Mouse (Mus musculus) adipocyte (in vitro differentiated cells): Measurements from ENCODE around the gene Rsrc2.
A peak's percentile ranks its signal among the peaks of the same experiment; 100 is the strongest.
"Not testable (repeated sequence)": the region's sequence is repeated elsewhere in the genome, so short reads cannot be mapped to it uniquely, and the experiment has no call there.

Experiments
- DNase-seq: peaks from one replicate; pipeline ENCODE4 v3.0.0-alpha.2; 2016; ENCODE audit warnings: low spot score

Rsrc2 gene

DNA sequence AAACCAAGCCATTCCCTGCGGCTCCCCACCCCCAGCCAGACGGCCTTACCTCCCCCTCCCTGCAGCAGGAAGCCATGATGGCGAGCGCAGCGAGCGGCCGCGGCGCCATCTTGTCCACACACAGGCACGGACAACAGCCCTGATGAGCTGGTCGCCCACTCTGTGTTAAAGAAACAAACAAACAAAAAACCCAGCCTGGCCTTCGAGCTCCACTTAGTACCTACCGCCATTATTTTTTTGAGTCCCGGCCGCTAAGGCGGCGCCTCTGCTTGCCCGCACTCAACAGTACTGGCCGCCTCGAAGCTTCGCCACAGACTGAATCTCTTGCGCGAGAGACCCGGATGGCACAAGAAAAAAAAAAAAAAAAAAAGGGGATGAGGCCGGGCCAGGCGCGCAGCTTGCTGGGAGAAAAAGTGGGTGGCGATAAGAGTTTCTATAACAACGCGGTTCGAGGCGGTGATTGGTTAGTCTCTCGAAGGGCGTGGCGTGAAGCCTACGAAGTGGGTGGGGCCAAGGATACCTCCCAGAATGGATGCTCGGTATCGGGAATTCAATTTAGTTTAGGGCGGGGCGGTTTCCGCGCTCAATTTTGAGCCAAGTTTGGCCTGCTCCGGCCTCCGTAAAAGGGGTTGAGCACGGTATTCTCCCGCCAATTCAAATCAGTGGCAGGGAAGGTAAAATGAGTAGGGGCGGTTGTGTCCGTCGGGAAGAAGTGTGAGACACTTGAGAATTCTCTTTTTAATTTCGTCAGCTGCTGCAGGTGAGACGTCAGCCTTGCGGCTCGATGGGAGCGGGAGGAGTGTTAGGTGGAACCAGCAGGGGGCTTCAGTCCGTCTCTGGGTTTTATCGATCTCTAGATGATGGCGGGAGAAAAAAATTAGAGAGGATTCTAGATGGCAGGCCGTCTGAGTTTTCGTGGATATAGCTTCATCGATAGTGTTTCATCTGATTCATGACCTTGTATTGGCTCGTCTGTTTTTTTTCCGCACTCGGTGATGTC lies at the start of gene Rsrc2, which contains the start of gene Kntc1:
Gene Rsrc2, minus strand, starts transcription at position 350 of the 1,000 bp plus-strand sequence.
Gene Kntc1, plus strand, starts transcription at position 652 of the 1,000 bp plus-strand sequence.
- DNase-seq, result peak; percentile 100

DNA sequence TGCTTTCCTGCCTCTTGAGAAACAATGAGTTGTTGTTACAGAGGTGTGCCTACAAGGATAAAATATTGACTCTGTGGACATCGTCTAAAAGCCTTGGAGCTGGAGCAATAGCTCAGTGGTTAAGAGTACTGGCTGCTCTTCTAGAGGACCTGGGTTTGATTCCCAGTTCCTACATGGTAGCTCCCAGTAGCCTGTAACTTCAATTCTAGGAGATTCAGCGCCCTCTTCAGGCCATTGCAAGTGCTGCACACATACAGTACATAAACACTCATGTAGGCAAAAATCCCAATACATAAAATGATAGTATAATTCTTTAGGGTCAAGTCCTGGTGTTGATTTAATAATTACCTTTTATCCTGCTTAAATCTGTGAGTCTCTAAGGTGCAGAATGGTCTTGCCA lies 43.9 kb upstream of the Rsrc2 start:
- DNase-seq, result no peak

DNA sequence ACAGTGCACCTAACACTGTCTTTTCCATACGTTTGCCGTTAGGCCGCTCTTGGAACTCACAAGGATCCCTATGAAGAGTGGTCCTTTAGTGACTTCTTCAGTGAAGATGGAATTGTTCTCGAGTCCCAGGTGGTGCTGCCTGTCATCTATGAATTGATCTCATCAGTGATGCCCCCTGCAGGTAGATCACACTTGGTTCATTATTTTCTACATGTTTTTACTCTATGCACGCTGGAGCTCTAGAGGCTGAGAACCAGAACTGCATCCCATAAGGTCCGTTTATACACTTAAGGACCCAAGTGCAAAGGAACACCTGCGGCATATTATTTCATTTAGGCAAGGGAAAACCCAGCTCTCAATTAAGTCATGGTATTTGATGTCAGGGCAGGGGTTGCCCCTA lies 39.8 kb upstream of the Rsrc2 start:
- no peak for DNase-seq

DNA sequence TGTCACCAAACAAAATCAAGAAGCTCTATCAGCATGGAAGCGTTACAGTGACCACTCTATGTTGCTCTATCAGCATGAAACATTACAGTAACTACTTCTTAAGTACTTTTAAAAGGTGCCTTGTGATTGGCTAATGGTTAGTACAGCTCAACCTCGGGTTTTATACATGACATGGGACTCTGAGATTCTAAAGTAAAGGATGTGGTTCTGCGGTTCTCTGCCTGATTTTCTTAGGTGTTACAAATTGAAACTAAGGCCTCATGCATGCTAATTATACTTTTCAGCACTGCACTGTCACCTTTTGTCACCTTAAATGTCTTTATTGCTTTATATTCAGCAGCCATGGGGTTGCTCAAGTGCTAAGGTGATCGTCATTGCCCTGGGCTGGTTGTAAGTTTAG lies 32.6 kb upstream of the Rsrc2 start:
- no peak for DNase-seq

DNA sequence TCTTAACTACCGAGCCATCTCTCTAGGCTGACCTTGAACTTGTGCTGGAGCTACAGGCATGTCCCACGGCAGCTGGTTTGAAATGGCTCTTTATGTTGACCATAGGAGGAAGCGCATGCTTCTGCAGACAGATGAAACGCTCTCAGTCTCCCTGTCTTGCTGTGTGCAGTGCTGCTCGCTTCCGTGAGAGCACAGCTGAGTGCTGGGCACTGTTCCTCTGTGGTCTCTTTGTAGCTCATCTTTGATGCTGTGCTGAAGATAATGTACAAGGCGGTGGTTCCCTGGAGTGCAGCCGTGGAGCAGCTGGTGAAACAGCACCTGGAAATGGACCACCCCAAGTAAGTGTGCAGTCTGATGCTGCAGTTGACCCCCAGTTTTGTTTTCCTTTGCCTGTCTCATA lies 31.5 kb upstream of the Rsrc2 start:
- DNase-seq, result no peak

DNA sequence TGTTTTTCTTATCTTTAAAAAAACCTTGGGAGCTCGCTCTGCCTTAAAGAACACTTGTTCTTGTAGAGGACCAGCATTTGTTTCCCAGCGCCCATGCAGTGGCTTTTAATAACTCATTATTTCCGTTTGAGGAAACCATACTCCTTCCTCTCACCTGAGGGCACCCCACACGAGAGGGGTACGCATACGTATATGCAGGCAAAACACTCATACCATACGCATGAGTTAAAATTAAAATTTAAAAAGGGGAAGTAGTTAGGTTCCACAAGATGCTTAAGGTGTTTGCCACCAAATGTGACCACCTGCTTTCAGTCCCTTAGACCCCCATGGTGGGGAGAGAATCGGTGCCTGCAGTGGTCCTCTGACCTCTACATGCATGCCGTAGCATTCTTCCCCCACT lies 24.2 kb upstream of the Rsrc2 start:
- DNase-seq, result no peak

DNA sequence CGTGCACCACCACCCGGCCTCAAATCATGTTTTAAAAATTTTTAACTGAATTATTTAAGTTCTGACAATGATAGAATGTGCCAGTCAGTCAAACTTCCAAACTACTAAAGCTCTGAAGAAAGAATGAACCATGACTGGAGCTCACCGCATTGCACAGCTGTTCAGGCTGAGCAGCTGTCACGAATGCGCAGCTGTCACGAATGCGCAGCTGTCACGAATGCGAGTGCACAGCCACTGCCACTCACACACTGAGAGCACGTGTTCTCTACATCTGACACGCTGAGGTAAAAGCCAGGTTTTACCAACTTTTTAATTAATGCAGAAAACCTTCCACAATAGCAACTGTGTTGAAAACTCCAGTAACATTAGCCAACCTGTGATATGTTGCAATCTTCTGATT lies 17.2 kb upstream of the Rsrc2 start:
- DNase-seq, result not testable (repeated sequence)

DNA sequence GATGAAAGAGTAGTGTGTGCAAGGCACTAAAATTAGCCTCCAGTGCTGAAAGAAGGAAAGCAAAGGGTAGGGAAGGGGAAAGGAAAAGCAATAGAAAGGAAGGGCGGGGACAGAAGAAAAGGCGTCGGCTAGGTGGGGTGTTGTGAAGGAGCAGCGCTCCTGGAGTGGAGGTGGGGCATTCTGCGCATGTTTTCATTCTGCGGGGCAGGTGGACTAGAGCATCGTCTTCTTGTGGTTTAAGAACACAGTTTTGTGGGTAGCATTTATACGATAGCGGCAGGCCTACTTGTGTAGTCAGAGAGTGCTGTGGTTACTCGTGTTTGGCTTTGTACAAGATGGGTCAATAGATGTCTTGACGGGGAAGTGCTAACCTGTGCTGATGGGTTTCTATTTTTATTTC lies 16.3 kb upstream of the Rsrc2 start:
- no peak for DNase-seq

DNA sequence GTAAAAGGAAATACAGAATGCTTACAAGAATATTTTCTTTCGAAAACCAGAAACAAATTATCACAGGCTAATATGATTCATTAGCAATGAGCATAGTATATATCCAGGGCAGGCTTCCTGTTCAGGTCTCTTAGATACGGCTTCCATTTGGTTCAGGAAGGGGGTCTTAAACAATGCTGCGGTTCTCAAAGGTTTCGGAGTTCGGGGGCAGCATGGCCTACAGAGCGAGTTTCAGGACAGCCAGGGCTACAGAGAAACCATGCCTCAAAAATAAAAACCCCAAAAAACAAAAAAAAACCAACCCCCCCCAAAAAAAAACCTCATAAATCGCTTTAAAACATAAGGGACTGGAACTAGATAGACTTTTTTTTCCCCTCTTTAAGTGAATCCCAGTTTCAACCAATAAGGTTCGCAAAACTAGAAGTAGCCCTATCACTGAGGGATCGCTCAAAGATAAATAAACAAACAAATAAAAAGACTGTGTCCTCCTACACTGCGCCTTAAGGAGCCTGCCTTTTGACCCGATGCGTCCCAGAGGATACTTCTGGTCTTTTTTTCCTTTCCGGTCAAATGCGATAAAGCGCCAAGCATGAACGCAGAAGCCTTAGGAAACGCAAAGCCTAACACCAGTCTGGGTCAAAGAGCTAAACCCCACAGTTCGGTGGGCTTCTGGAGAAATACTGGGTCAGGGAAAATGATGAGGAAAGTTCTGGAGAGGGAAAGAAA lies 712 bp downstream of the Rsrc2 start:
- DNase-seq, result no peak

DNA sequence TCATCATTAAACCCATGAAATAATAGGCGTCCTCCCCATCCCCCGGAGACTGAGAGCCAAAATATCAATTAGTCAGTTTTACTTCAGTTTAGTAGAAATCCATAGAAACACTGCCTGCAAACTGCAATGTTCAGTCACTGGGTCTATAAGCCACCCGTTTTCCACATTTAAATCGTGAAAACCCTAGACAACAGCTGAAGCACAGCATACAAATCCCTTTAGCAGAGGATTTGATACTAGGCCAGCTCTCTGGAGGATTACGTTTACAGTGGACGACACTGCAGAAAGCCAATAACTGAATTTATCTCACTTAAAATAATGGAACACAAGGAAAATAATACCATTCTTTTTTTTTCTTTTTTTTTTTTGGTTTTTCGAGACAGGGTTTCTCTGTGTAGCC lies 1.6 kb downstream of the Rsrc2 start:
- peak; percentile 35 for DNase-seq

DNA sequence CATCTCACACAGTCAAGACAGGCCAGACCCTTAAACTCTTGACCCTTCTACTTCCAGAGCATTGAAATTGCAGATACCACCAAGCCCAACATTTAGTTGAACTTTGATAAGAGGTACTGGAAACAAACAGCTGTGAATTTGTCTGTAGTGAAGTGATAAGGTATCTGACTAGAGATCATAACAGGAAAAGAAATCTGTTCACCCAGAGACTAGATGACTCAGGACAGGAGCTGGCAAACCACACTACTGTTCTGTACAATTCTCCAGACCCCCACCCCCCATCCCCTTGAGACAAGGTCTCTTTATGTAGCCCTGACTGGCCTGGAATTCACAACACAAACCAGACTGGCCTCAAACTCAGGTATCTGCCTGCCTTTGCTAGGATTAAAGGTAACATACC lies 3.0 kb downstream of the Rsrc2 start:
- no peak for DNase-seq

DNA sequence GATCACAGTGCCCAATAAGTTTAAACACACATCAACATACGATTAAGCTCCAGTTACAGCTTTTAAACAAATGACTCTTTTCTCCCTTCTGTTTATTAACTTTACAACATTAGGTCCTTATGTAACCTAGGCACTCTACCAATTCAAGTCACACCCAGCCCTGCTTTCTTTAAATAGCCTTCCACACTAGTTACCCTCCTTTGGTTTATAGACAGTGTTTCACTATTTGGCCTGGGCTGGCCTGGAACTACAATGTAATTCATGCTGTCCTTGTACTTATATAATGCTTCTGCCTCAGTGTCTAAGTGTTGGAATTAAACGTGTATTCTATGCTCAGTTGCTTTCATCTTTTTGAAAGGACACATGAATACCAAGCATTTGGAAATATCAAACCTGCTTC lies 4.9 kb downstream of the Rsrc2 start:
- no peak for DNase-seq

DNA sequence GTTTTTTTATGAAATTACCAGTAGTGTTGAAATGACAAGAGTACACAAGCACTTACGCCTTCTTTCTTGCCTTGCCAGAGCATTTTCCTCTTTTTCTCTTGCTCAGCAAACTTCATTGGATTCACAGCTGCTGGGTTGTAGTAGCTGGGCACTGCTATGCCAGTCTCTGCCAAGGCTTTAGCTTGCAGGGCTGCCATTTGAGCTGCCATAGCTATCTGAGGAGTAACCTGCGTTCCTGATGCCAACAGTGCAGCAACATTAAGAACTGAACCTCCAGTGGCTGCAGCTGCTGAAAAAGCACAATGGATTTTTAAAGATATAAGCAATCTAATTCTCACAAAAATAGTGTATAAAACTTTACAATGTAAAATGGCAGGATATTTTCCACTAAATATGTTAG lies 18.2 kb downstream of the Rsrc2 start:
- no peak for DNase-seq

DNA sequence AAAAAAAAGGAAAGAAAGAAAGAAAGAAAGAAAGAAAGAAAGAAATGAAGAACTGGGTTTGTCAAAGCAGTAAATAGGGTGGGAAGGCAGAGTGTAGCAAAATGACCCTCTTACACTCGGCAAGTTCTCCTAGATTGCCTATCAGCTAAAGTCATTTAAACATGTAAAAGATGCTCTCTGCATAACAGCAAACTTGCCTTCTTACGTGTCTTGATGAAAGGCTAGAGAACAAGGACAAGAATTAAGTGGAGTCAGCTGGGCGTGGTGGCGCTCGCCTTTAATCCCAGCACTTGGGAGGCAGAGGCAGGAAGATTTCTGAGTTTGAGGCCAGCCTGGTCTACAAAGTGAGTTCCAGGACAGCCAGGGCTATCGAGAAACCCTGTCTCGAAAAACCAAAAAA lies 25.4 kb downstream of the Rsrc2 start:
- not testable (repeated sequence) for DNase-seq

DNA sequence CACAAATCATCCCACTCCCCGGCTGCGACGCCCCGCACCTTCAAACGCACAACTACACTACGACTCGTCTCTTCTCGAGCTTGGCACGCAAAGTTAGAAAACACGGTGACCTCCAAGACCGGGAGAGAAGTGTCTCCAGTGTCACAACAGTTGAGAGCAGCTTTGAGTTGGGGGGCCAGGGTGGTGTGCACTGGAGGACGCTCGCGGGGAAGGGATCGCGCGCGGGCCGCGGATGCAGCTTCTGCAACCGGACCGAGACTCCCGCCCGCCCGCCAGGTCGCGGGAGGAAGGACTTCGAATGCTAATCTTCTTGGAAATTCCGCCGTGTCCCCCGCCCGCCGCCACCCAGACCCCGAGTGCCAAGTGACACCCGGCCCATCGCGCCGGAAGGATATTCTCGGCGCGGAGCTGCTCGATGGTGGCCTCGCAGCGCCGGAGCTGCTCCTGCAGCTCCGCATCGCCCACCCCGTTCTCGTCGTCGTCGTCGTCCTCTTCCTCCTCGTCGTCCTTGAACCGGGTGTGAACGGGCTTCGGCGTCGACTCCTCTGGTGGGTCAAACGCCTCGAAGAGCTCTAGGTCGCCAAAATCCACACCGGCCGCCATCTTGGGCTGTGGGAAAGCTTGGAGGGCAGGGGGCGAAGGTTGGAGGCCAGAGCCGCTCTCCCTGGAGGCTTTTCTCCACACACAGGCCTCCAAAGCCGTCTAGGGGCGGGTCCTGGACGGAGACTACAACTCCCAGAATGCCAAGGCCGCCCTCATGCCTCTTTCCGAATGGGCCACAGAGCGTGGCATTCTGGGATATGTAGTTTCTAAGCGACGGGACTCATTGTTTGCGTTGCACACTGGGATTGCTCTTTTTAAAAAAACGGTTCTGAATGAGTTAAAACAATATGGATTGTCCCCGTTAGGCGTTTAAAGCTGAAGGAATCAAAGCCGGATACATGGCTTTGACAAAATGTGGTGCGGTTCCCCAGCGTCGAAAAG lies 28.6 kb downstream of the Rsrc2 start, which contains the start of gene Zcchc8:
Gene Zcchc8, minus strand, starts transcription at position 773 of the 984 bp plus-strand sequence.
- DNase-seq, result peak; percentile 99

DNA sequence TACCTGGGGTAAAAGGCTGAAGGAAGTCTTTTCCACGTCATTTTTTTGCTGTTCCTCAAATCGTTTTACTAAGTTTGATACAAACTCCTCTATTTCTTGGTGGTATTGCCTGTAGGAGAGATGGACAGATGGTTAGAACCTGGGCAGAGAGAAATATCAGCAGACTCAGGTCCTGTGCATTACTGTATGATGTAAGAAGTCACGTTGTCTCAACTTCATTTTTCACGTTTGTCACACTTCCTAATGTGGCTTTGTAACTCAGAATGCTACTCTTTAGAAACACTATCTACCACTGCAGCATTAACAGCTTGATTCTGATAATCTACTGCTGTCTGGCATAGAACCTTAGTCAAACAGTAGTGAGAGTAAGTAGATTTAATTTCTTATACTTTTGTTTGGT lies 34.6 kb downstream of the Rsrc2 start:
- DNase-seq, result no peak

DNA sequence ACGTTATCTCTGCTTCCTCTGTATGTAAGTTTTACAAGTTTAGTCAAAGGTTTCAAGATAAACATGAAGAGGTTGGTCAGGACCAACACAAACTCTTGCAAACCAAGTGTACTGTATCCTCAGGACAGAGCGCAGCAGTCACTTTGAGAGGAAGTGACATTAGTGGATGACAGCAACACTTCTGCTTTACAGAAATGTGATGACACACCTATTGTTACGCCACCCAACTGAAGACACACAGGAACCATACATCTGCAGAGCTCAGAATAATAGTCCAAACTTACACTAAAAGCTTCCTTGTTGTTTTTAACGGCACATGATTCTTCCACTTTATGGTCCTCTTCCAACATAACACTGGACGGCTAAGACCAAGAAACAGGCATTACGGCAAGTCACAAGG lies 35.4 kb downstream of the Rsrc2 start:
- DNase-seq, result no peak

DNA sequence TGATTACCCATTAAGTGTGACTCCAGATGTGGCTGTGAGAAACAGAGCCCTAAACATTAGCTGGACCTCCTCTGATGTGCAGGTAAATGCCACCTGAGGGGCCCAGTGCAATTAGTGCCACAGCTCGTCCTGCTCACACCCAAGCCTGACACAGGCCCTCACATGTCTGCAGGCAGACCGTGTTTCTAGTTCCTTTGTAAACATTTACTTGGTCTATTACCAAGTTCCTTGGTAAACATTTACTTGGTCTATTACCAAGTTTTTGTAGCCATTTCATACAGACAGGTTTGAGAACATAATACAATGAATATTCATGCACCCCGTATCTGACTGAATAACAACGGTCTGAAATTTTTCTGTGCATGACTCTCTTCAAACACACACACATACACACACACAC lies 39.6 kb downstream of the Rsrc2 start:
- DNase-seq, result no peak

DNA sequence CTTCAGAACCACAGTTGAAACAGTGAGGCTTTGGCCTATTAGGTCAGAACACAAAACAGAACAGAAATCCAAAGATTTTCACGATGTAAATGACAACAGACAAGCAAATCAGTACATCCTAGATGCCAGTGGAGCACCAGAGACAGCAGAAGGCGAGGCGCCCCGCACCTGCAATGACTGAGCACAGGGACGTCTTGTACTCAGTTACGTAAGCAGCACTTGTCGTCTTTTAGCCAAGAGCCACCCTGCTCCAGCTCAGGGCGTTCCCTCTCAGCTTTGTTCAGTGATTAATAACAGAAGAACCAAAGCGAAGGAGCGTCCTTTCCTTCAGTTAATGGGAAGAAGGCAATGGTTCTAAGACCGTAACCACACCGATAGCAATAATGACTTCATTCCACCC lies 40.6 kb downstream of the Rsrc2 start:
- no peak for DNase-seq

DNA sequence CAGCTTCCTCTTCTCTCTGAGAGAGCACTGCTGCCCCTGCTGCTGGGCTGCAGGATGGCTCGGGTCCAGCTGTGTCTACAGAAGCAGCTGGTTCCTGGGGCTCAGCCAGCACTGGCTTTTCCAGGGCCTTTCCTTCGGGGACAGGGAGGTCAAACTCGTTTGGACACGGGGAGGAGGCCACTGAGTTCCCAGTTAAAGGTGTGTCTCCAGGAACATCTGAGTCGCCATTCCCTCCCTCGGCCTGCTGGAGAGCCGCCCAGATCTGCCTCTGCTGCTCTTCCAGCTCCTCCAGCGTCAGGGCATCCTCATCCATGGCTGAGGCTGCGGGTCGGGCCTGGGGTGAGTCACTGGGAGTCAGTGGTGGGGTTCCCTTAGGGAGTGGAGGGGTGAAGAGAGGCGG lies 48.6 kb downstream of the Rsrc2 start:
- DNase-seq, result peak; percentile 82

DNA sequence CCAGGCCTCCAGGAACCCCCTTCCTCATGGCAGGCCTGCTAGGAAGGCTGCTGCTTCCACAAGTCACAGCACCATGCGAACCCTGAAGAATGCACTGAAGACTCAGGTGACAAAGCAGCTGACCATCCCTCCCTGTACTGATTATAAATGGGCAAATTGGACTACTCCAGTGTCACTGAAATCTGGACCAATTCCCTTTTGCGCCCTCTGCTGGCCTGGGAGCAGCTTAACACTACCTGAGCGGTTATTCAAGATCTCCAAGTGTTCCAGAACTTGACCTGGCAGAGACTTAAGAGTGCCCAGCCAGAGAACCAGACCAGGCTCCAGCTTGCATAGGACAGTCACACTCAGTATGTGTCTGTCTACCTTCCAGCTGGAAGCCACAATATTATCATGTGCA lies 50.0 kb downstream of the Rsrc2 start:
- peak; percentile 93 for DNase-seq

DNA sequence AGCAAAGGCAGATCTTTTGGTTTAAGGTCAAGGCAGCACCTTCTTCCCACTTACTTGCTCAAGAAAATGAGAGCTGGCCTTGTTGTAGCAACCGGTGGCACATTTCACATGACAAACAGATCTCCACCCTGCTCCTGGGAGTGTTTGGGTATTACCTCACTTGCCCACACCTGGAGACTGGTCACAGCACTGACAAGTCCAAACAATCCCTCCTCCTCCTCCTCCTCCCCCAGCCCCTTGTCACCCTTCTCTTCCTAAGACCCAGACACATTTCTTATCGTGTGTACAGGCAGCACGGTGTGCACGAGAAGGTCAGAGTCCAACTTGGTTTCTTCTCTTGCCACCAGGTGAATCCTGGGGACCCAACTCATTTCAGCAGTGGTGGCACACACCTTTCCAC lies 52.3 kb downstream of the Rsrc2 start:
- DNase-seq, result no peak
